Mouse (Mus musculus) megakaryocyte, embryonic 14.5 days (primary cell): Measurements from ENCODE around the gene Mapk10.

Source experiments
- FLI1 ChIP-seq: IDR thresholded peaks from 2 replicates; pipeline ENCODE4 v1.6.1; 2012; ENCODE audit warnings: low read length, inconsistent platforms, mixed read lengths
- GATA1 ChIP-seq: IDR thresholded peaks from 3 replicates; pipeline ENCODE4 v1.6.1; 2012; ENCODE audit warnings: mixed read lengths, low read length, inconsistent platforms, borderline replicate concordance

GRCm38 (mm10) chr5:103072200-103072825 lies 138.8 kb downstream of the Mapk10 start:
- TF ChIP-seq GATA1: no peak
- TF ChIP-seq FLI1: no peak
